Mouse (Mus musculus): ENCODE measurements around the gene Adamts16. TPM values are rescaled to one million over a fixed set of nuclear protein-coding genes. Genes with fewer than 3 reads are reported as not detected.
"Not testable (repeated sequence)": the region's sequence is repeated elsewhere in the genome, so short reads cannot be mapped to it uniquely, and the experiment has no call there.

Adamts16 gene
- 0.09 and 0.11 TPM in 2 replicates for polyA plus RNA-seq (2015; fragmentation: Nextera tagmentation; extraction: Ambion mirVana)

- Histone ChIP-seq H3K36me3 (no peaks in the 10 kb centered on the region), H3K4me2 (peak within 1 kb of the TSS; percentile 52), H3K4me3 (peak within 1 kb of the TSS; percentile 23), H3K4me1 (no peaks in the 10 kb centered on the region), H3K9ac (no peak within 1 kb of the TSS), H3K27ac (no peak within 1 kb of the TSS), H3K27me3 (peaks cover 33% of the 10 kb centered on the region), H3K9me3 (no peaks in the 10 kb centered on the region)
- 3% methylated on average over 18 of the region's 18 CpGs for WGBS
- no peak for ATAC-seq (ENCODE audit: borderline replicate concordance, extremely low read depth, low FRiP score, low TSS enrichment)
Observed at GRCm38 (mm10) chr13:70841421-70841904, at the start of gene Adamts16. TSS of gene Adamts16 (minus strand) at chr13:70841811.

GRCm38 (mm10) chr13:70887136-70887535 is 45.5 kb upstream of the Adamts16 start:
- H3K36me3 ChIP-seq = no peaks in the 10 kb centered on the region
- ATAC-seq (ENCODE audit: borderline replicate concordance, extremely low read depth, low FRiP score, low TSS enrichment) = no peak

GRCm38 (mm10) chr13:70885006-70885405 is 43.4 kb upstream of the Adamts16 start:
- H3K4me3 ChIP-seq = no peak overlapping the region
- H3K4me2 ChIP-seq = no peak overlapping the region
- H3K27me3 ChIP-seq = no peaks in the 10 kb centered on the region
- no peaks in the 10 kb centered on the region for H3K36me3 ChIP-seq
- peaks cover 7% of the 10 kb centered on the region for H3K4me1 ChIP-seq
- ATAC-seq (ENCODE audit: borderline replicate concordance, extremely low read depth, low FRiP score, low TSS enrichment) = no peak
- H3K9ac ChIP-seq = no peak overlapping the region
- H3K9me3 ChIP-seq = no peaks in the 10 kb centered on the region
- WGBS = 73% methylated on average over 2 of the region's 2 CpGs
- no peak overlapping the region for H3K27ac ChIP-seq

More at GRCm38 (mm10) chr13:70887136-70887535, 45.5 kb upstream of the Adamts16 start:
- Histone ChIP-seq H3K4me3 (no peak overlapping the region), H3K27ac (no peak overlapping the region), H3K27me3 (no peaks in the 10 kb centered on the region), H3K9ac (no peak overlapping the region), H3K4me1 (peaks cover 7% of the 10 kb centered on the region), H3K9me3 (no peaks in the 10 kb centered on the region), H3K4me2 (no peak overlapping the region)
- WGBS = 87% methylated on average over 1 of the region's 1 CpGs

- H3K36me3 ChIP-seq = no peaks in the 10 kb centered on the region
- peaks cover 7% of the 10 kb centered on the region for H3K4me1 ChIP-seq
- no peak overlapping the region for H3K9ac ChIP-seq
- 32% methylated on average over 12 of the region's 12 CpGs for WGBS
- no peak overlapping the region for H3K27ac ChIP-seq
- H3K4me3 ChIP-seq = no peak overlapping the region
- peak; percentile 80; the same call in 1 of the 2 replicates for ATAC-seq (ENCODE audit: borderline replicate concordance, extremely low read depth, low FRiP score, low TSS enrichment)
- H3K27me3 ChIP-seq = no peaks in the 10 kb centered on the region
- H3K9me3 ChIP-seq = no peaks in the 10 kb centered on the region
- H3K4me2 ChIP-seq = peak overlapping the region; percentile 20; the same call in 1 of the 2 replicates
Observed at GRCm38 (mm10) chr13:70883891-70884890, 42.6 kb upstream of the Adamts16 start.

GRCm38 (mm10) chr13:70879971-70880370 is 38.4 kb upstream of the Adamts16 start:
- 57% methylated on average over 2 of the region's 2 CpGs for WGBS
- H3K4me1 ChIP-seq = peaks cover 13% of the 10 kb centered on the region
- ATAC-seq (ENCODE audit: borderline replicate concordance, extremely low read depth, low FRiP score, low TSS enrichment); H3K4me2 ChIP-seq; H3K4me3 ChIP-seq; H3K27ac ChIP-seq; H3K9ac ChIP-seq; H3K27me3 ChIP-seq; H3K36me3 ChIP-seq; H3K9me3 ChIP-seq: not testable (repeated sequence)

- ATAC-seq (ENCODE audit: borderline replicate concordance, extremely low read depth, low FRiP score, low TSS enrichment) = no peak
- WGBS = 72% methylated on average over 1 of the region's 1 CpGs
- Histone ChIP-seq H3K4me2 (no peak overlapping the region), H3K27ac (no peak overlapping the region), H3K4me1 (0 out of 2 replicates have a peak, but pooled peaks cover 6% of the 10 kb centered on the region), H3K4me3 (no peak overlapping the region), H3K9me3 (no peaks in the 10 kb centered on the region), H3K9ac (no peak overlapping the region), H3K27me3 (no peaks in the 10 kb centered on the region), H3K36me3 (no peaks in the 10 kb centered on the region)
Observed at GRCm38 (mm10) chr13:70877550-70877913, 35.9 kb upstream of the Adamts16 start.

- H3K9ac ChIP-seq = no peak overlapping the region
- WGBS = 81% methylated on average over 10 of the region's 10 CpGs
- H3K4me3 ChIP-seq = no peak overlapping the region
- no peak overlapping the region for H3K27ac ChIP-seq
- 0 out of 2 replicates have a peak, but pooled peaks cover 6% of the 10 kb centered on the region for H3K4me1 ChIP-seq
- no peak overlapping the region for H3K4me2 ChIP-seq
- no peaks in the 10 kb centered on the region for H3K27me3 ChIP-seq
- H3K36me3 ChIP-seq = no peaks in the 10 kb centered on the region
- no peak for ATAC-seq (ENCODE audit: borderline replicate concordance, extremely low read depth, low FRiP score, low TSS enrichment)
- no peaks in the 10 kb centered on the region for H3K9me3 ChIP-seq
Observed at GRCm38 (mm10) chr13:70876648-70877549, 35.3 kb upstream of the Adamts16 start.

- Histone ChIP-seq H3K4me1 (peaks cover 10% of the 10 kb centered on the region; the same call in 1 of the 2 replicates), H3K4me2 (no peak overlapping the region), H3K9me3 (no peaks in the 10 kb centered on the region), H3K27ac (no peak overlapping the region), H3K36me3 (no peaks in the 10 kb centered on the region), H3K4me3 (no peak overlapping the region), H3K9ac (no peak overlapping the region), H3K27me3 (no peaks in the 10 kb centered on the region)
- WGBS = 72% methylated on average over 4 of the region's 4 CpGs
- ATAC-seq (ENCODE audit: borderline replicate concordance, extremely low read depth, low FRiP score, low TSS enrichment) = no peak
Observed at GRCm38 (mm10) chr13:70875411-70875949, 33.9 kb upstream of the Adamts16 start.

- H3K36me3 ChIP-seq = no peaks in the 10 kb centered on the region
- ATAC-seq (ENCODE audit: borderline replicate concordance, extremely low read depth, low FRiP score, low TSS enrichment) = peak; percentile 19; the same call in 1 of the 2 replicates
- H3K4me3 ChIP-seq = no peak overlapping the region
- H3K27me3 ChIP-seq = no peaks in the 10 kb centered on the region
- H3K9me3 ChIP-seq = no peaks in the 10 kb centered on the region
- H3K4me1 ChIP-seq = peaks cover 10% of the 10 kb centered on the region; the same call in 1 of the 2 replicates
- H3K4me2 ChIP-seq = no peak overlapping the region
- no peak overlapping the region for H3K9ac ChIP-seq
- H3K27ac ChIP-seq = no peak overlapping the region
Observed at GRCm38 (mm10) chr13:70874741-70875140, 33.1 kb upstream of the Adamts16 start.

GRCm38 (mm10) chr13:70873851-70874250 is 32.2 kb upstream of the Adamts16 start:
- H3K9ac ChIP-seq; H3K4me2 ChIP-seq; H3K4me3 ChIP-seq; H3K36me3 ChIP-seq; ATAC-seq (ENCODE audit: borderline replicate concordance, extremely low read depth, low FRiP score, low TSS enrichment); H3K27me3 ChIP-seq; H3K4me1 ChIP-seq; H3K9me3 ChIP-seq; H3K27ac ChIP-seq: not testable (repeated sequence)
- WGBS = 43% methylated on average over 13 of the region's 13 CpGs

GRCm38 (mm10) chr13:70871049-70871448 is 29.4 kb upstream of the Adamts16 start:
- H3K9ac ChIP-seq = no peak overlapping the region
- no peak for ATAC-seq (ENCODE audit: borderline replicate concordance, extremely low read depth, low FRiP score, low TSS enrichment)
- H3K27ac ChIP-seq = no peak overlapping the region
- H3K4me2 ChIP-seq = no peak overlapping the region
- no peaks in the 10 kb centered on the region for H3K9me3 ChIP-seq
- H3K4me1 ChIP-seq = peaks cover 3% of the 10 kb centered on the region; the same call in 1 of the 2 replicates
- H3K27me3 ChIP-seq = no peaks in the 10 kb centered on the region
- 57% methylated on average over 3 of the region's 3 CpGs for WGBS
- no peak overlapping the region for H3K4me3 ChIP-seq
- H3K36me3 ChIP-seq = no peaks in the 10 kb centered on the region
